Mouse (Mus musculus): ENCODE measurements around the gene Agap1. TPM values are rescaled to one million over a fixed set of nuclear protein-coding genes. Genes with fewer than 3 reads are reported as not detected.
A peak's percentile ranks its signal among the peaks of the same experiment; 100 is the strongest.

Agap1 gene
- polyA plus RNA-seq, 1 experiment from 2014 or later = 74.8 TPM

- Histone ChIP-seq H3K36me3 (no peaks in the 10 kb centered on the region), H3K4me2 (replicated peaks) (no peak overlapping the region), H3K27ac (0 out of 2 replicates have a peak overlapping the region, but pooled peaks have one; percentile 30), H3K9me3 (replicated peaks) (0 out of 2 replicates have a peak, but pooled peaks cover 6% of the 10 kb centered on the region), H3K9ac (no peak overlapping the region), H3K27me3 (no peaks in the 10 kb centered on the region), H3K4me1 (peaks cover 79% of the 10 kb centered on the region), H3K4me3 (no peak overlapping the region)
- 17% methylated on average over 5 of the region's 5 CpGs for WGBS
- ATAC-seq (ENCODE audit: low FRiP score) = no peak
Measured at GRCm38 (mm10) chr1:89465417-89466002, 10.9 kb downstream of the Agap1 start.

- Histone ChIP-seq H3K4me1 (peaks cover 77% of the 10 kb centered on the region), H3K4me3 (no peak overlapping the region), H3K27ac (peak overlapping the region; percentile 40; the same call in 1 of the 2 replicates), H3K9ac (no peak overlapping the region), H3K9me3 (replicated peaks) (0 out of 2 replicates have a peak, but pooled peaks cover 6% of the 10 kb centered on the region), H3K36me3 (no peaks in the 10 kb centered on the region), H3K4me2 (replicated peaks) (0 out of 2 replicates have a peak overlapping the region, but pooled peaks have one; percentile 9), H3K27me3 (no peaks in the 10 kb centered on the region)
- ATAC-seq (ENCODE audit: low FRiP score) = peak; percentile 35
- 20% methylated on average over 6 of the region's 6 CpGs for WGBS
Measured at GRCm38 (mm10) chr1:89467321-89468069, 12.9 kb downstream of the Agap1 start.

DNA sequence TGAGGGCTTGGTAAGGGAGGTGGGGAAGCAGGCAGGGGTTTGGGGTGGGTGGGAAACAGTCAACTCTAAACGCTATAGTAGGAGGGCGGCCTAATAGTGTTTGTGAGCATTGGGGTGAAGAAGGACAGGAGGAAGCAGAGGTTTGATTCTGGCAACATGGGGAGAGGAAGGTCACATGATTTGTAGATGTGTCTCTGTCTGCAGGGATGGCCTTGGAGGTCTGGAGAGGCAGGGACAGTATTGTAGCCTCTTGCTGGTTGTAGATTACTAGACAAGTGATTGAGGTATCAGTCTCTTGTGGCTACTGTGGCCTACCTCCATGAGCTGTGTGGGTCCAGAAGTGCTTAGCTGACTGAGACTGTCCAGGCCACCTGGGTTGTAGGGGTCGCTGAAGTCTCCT, 13.5 kb downstream of the Agap1 start:
- no peak overlapping the region for H3K4me3 ChIP-seq
- no peaks in the 10 kb centered on the region for H3K27me3 ChIP-seq
- peaks cover 73% of the 10 kb centered on the region for H3K4me1 ChIP-seq
- H3K4me2 ChIP-seq (replicated peaks) = no peak overlapping the region
- H3K36me3 ChIP-seq = no peaks in the 10 kb centered on the region
- H3K9ac ChIP-seq = no peak overlapping the region
- 0 out of 2 replicates have a peak, but pooled peaks cover 6% of the 10 kb centered on the region for H3K9me3 ChIP-seq (replicated peaks)
- ATAC-seq (ENCODE audit: low FRiP score) = no peak
- peak overlapping the region; percentile 40; the same call in 1 of the 2 replicates for H3K27ac ChIP-seq
- WGBS = 59% methylated on average over 3 of the region's 3 CpGs

DNA sequence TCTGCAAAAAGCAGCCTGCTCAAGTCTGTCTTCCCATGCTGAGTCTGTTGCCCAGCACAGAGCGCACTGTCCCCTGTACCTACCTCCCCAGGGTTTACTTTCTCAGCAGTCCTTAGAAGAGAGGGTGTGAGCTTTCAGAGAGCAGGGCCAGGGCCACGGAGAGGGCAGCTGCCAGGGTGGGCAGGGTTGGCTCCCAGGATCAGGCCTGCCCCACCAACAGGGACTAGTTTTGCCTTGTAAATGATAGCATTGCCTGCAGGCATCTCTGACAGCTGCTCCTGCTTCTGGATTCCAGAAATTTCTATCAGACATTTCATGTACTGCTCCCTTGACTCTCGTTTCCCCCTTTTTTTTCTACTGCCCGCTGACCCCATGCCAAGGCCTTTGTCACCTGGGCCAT, 16.8 kb downstream of the Agap1 start:
- Histone ChIP-seq H3K9ac (no peak overlapping the region), H3K9me3 (replicated peaks) (no peaks in the 10 kb centered on the region), H3K27ac (no peak overlapping the region), H3K27me3 (no peaks in the 10 kb centered on the region), H3K4me1 (peaks cover 76% of the 10 kb centered on the region), H3K36me3 (no peaks in the 10 kb centered on the region), H3K4me2 (replicated peaks) (no peak overlapping the region), H3K4me3 (no peak overlapping the region)
- WGBS = 76% methylated on average over 4 of the region's 4 CpGs
- ATAC-seq (ENCODE audit: low FRiP score) = no peak

DNA sequence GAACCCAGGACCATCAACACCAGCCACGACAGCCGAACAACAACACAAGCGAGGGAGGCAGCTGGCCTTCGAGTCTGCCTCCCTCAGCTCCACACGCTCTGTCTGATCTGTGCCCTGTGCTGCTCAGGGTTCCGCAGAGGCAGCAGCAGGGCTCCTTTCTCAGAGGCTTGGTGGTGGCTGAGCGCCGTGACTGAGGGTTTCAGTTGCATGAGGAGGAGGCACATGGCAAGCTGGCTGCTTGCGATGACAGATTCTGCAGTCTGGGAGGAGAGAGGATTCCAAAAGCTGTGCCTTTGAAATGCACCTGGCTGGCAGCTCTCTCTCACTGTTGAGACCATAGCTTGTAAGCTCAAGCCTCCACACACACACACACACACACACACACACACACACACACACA, 17.3 kb downstream of the Agap1 start:
- no peak for ATAC-seq (ENCODE audit: low FRiP score)
- Histone ChIP-seq H3K4me1 (peaks cover 71% of the 10 kb centered on the region), H3K27ac (no peak overlapping the region), H3K27me3 (no peaks in the 10 kb centered on the region), H3K9ac (no peak overlapping the region), H3K9me3 (replicated peaks) (no peaks in the 10 kb centered on the region), H3K4me2 (replicated peaks) (no peak overlapping the region), H3K4me3 (no peak overlapping the region), H3K36me3 (no peaks in the 10 kb centered on the region)
- whole genome bisulfite sequencing = 55% methylated on average over 9 of the region's 9 CpGs

DNA sequence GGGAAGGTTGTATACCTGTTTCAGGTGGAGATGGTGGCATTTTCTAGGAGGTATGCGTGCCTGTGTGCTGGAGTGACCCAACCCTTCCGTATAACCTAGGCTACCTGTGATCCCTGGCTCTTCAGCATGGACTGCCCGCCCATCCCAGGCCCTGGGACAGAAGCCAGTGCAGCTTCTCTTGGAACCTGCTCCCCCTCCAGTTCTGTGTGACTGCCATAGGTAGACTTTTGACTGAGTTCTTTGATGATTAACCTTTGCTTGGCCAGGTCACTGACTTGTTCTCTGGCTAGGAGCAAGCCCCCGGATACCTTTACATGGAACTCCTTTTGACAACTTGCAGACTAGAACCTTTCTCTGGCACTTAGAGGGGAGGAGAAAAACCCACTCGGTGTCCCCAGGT, 19.3 kb downstream of the Agap1 start:
- no peaks in the 10 kb centered on the region for H3K9me3 ChIP-seq (replicated peaks)
- no peak overlapping the region for H3K4me3 ChIP-seq
- H3K9ac ChIP-seq = no peak overlapping the region
- H3K27me3 ChIP-seq = no peaks in the 10 kb centered on the region
- 79% methylated on average over 5 of the region's 5 CpGs for WGBS
- no peak overlapping the region for H3K27ac ChIP-seq
- no peaks in the 10 kb centered on the region for H3K36me3 ChIP-seq
- ATAC-seq (ENCODE audit: low FRiP score) = no peak
- H3K4me1 ChIP-seq = peaks cover 51% of the 10 kb centered on the region
- no peak overlapping the region for H3K4me2 ChIP-seq (replicated peaks)

DNA sequence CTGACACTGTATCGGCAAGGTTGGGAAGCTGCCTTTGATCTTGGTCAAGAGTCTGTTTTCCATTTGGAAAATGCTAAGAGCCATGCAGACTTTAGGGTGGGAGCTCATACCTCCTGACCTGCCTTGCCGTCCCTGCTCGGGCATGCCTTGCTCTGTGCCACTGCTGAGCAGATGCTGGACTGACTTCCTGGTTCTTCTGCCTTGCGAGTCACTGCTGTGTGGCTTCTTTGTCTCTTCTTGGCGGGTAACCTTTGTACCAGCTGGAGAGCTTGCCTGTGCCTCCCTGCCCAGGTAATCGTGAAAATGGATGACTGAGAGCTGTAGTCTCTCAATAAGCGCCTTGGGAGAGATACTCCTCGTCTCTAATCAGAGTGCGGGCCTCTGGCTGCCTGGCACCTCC, 20.2 kb downstream of the Agap1 start:
- Histone ChIP-seq H3K4me3 (no peak overlapping the region), H3K4me1 (peaks cover 43% of the 10 kb centered on the region), H3K4me2 (replicated peaks) (no peak overlapping the region), H3K27me3 (no peaks in the 10 kb centered on the region), H3K9me3 (replicated peaks) (no peaks in the 10 kb centered on the region), H3K27ac (no peak overlapping the region), H3K9ac (no peak overlapping the region), H3K36me3 (no peaks in the 10 kb centered on the region)
- WGBS = 72% methylated on average over 9 of the region's 9 CpGs
- ATAC-seq (ENCODE audit: low FRiP score) = no peak

DNA sequence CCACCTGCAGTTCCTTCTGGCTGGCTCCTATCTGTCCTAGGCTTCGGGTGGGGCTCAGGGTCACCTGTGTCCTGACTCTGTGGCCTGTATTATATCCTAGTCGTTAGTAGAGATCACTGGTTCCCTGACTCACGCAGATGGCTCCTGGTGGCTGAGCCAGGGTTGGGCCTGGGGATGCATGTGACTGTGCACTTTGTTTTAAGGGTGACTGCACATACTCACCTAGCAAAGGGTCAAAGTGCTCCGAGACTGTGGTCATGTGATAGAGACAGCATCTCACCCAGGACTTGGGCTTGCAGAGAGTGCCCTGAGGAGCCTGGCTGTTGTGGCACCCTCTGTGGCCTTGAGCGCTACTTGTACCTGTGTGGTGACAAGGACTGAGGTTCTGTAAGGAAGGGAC, 22.4 kb downstream of the Agap1 start:
- no peak overlapping the region for H3K9ac ChIP-seq
- no peak for ATAC-seq (ENCODE audit: low FRiP score)
- WGBS = 94% methylated on average over 5 of the region's 5 CpGs
- H3K4me1 ChIP-seq = peaks cover 42% of the 10 kb centered on the region
- no peak overlapping the region for H3K4me3 ChIP-seq
- H3K27ac ChIP-seq = no peak overlapping the region
- H3K9me3 ChIP-seq (replicated peaks) = no peaks in the 10 kb centered on the region
- H3K4me2 ChIP-seq (replicated peaks) = no peak overlapping the region
- H3K36me3 ChIP-seq = no peaks in the 10 kb centered on the region
- no peaks in the 10 kb centered on the region for H3K27me3 ChIP-seq

- no peak overlapping the region for H3K27ac ChIP-seq
- H3K4me2 ChIP-seq (replicated peaks) = no peak overlapping the region
- no peaks in the 10 kb centered on the region for H3K36me3 ChIP-seq
- H3K4me1 ChIP-seq = peaks cover 43% of the 10 kb centered on the region
- no peak overlapping the region for H3K4me3 ChIP-seq
- no peak overlapping the region for H3K9ac ChIP-seq
- H3K9me3 ChIP-seq (replicated peaks) = no peaks in the 10 kb centered on the region
- ATAC-seq (ENCODE audit: low FRiP score) = no peak
- H3K27me3 ChIP-seq = no peaks in the 10 kb centered on the region
- WGBS = 88% methylated on average over 4 of the region's 4 CpGs
Measured at GRCm38 (mm10) chr1:89478571-89479460, 24.2 kb downstream of the Agap1 start.

GRCm38 (mm10) chr1:89481154-89481553, 26.5 kb downstream of the Agap1 start:
- no peaks in the 10 kb centered on the region for H3K27me3 ChIP-seq
- peaks cover 35% of the 10 kb centered on the region for H3K4me1 ChIP-seq
- WGBS = 66% methylated on average over 9 of the region's 9 CpGs
- H3K4me2 ChIP-seq (replicated peaks) = no peak overlapping the region
- no peaks in the 10 kb centered on the region for H3K9me3 ChIP-seq (replicated peaks)
- H3K27ac ChIP-seq = no peak overlapping the region
- ATAC-seq (ENCODE audit: low FRiP score) = no peak
- H3K9ac ChIP-seq = no peak overlapping the region
- no peaks in the 10 kb centered on the region for H3K36me3 ChIP-seq
- H3K4me3 ChIP-seq = no peak overlapping the region

DNA sequence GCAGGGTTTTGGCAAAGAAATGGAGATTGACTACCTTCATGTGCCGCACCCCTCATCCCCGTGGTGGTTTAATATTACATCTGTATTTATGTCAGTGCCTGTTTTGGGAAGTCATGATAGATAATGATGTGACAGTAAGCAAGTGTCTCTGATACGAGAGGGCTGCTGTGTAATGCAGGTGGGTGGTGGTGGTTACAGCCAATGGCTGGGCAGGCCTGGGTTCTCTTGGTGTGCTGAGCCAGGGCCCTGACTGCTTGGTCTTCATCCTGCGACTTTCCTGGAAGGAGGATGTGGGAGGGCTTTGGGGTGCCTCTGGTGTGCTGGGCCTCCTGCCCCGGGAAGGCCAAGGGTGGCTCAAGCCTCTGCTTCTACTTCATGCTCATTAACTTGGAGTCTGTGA, 28.2 kb downstream of the Agap1 start:
- H3K36me3 ChIP-seq = no peaks in the 10 kb centered on the region
- peaks cover 37% of the 10 kb centered on the region for H3K4me1 ChIP-seq
- H3K27ac ChIP-seq = no peak overlapping the region
- no peaks in the 10 kb centered on the region for H3K9me3 ChIP-seq (replicated peaks)
- H3K9ac ChIP-seq = no peak overlapping the region
- H3K27me3 ChIP-seq = no peaks in the 10 kb centered on the region
- H3K4me3 ChIP-seq = no peak overlapping the region
- no peak for ATAC-seq (ENCODE audit: low FRiP score)
- H3K4me2 ChIP-seq (replicated peaks) = no peak overlapping the region
- 69% methylated on average over 5 of the region's 5 CpGs for WGBS

- H3K4me2 ChIP-seq (replicated peaks) = no peak overlapping the region
- no peak overlapping the region for H3K4me3 ChIP-seq
- H3K36me3 ChIP-seq = no peaks in the 10 kb centered on the region
- H3K9ac ChIP-seq = no peak overlapping the region
- H3K4me1 ChIP-seq = peaks cover 30% of the 10 kb centered on the region
- 92% methylated on average over 6 of the region's 6 CpGs for WGBS
- no peak overlapping the region for H3K27ac ChIP-seq
- no peaks in the 10 kb centered on the region for H3K27me3 ChIP-seq
- H3K9me3 ChIP-seq (replicated peaks) = no peaks in the 10 kb centered on the region
- ATAC-seq (ENCODE audit: low FRiP score) = no peak
Measured at GRCm38 (mm10) chr1:89486891-89487290, 32.3 kb downstream of the Agap1 start.

Measured in hindbrain, embryonic 12.5 days (tissue).